Mouse (Mus musculus) bone marrow, adult 2 months (tissue): ENCODE measurements around the gene Ginm1.

Experiments
- CTCF ChIP-seq: fragments of 200-500 bp; IDR thresholded peaks from 2 replicates; pipeline ENCODE4 v1.5.1; 2011; ENCODE audit warnings: low read length, control low read depth; ENCODE audit not compliant: control insufficient read depth, insufficient read depth
- POLR2A ChIP-seq: fragments of 200-500 bp; IDR thresholded peaks from 2 replicates; pipeline ENCODE4 v1.6.1; 2011; ENCODE audit warnings: low read depth, mild to moderate bottlenecking, control low read depth, low read length, borderline replicate concordance; ENCODE audit not compliant: control insufficient read depth

GRCm38 (mm10) chr10:7727011-7727410 is 65.6 kb downstream of the Ginm1 start:
- TF ChIP-seq POLR2A (no peak), CTCF (no peak)
